Mouse (Mus musculus): ENCODE measurements around the gene Stk10.
"Not testable (repeated sequence)": the region's sequence is repeated elsewhere in the genome, so short reads cannot be mapped to it uniquely, and the experiment has no call there.

Gene Stk10

DNA sequence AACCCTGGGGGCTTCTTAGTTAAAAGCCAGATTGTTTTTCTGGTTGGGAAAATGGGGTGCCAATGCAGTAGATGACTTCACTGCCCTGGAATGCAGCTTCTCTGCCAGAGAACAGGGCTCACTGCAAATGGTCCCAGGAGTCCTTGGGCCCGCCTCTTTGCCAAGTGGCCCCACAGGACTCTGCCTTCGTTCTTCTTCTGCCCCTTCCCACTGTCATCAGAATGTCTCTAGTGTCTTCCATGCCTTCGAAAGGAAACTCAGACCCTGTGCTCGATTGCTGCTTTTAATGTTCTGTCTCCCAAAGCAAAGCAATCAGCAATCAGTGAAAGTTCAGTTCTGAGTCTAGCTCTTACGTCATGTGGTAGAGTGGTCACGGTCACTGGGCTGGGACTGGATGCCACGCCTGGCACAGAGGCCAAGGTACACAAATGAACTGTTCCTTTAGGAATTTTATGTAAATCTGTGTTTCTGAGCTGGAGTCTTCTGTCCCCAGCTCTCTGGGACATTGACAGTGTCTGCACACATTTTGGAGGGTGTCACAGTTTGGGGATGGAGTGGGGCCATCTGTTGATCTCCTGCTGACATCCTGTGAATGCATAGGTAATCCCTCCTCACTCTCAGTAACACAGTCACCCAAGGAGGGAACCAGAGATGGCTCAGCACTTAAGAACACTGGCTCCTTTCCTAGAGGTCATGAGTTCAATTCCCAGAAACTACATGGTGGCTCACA is 72.2 kb downstream of the Stk10 start:
- DNase-seq: no peak

DNA sequence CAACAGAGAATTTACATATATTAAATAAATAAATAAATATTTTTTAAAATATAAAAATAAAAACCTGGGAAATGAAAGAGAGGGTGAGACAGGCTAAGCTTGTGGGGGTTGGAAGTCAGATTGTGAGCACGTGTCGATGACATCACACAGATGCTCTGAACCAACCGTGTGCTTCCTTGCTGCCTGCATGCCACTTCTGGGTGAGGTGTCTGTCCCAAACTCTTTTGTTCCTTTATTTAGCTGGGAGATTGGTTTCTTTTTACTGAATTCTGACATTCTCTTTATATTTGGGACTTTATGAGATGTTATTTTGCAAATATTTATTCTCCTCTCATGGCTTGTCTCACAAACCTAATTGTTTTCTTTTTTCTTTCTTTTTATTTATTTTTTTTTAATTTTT is 72.8 kb downstream of the Stk10 start:
- DNase-seq: no peak

DNA sequence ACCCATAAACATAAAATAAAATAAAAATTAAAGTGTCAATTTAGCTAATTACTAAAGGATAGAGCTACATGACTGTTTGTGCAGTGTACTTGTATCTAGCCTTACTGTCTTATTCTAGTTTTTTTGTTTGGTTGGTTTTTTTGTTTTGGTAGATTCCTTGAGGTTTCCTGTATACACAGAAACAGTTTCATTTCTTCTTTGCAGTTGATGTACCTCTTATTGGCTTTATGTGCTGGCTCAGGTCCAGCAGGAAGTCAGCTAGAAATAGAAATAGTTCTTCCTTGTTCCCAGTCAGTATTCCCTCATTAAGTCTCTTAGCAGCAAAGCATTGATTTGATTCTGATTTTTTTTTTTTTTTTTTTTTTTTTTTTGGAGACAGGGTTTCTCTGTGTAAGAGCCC is 74.2 kb downstream of the Stk10 start:
- DNase-seq: no peak

DNA sequence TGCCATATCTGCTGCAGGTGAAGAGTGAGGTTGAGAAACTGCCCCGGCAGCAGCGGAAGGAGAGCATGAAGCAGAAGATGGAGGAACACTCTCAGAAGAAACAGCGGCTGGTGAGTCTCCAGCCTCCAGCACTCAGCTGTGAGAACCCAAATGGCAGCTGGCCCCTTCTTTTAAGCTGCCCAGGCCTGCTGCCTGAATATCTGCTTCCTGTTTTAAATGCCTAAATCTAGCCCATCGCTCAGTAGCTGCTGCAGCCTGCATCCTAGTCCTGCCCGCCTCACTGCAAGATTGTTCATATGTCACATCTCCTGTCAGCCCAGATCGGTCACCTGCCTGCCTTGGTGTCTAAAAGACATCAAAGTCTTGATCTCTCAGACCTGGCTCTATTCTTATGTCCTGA is 77.5 kb downstream of the Stk10 start:
- no peak for DNase-seq

DNA sequence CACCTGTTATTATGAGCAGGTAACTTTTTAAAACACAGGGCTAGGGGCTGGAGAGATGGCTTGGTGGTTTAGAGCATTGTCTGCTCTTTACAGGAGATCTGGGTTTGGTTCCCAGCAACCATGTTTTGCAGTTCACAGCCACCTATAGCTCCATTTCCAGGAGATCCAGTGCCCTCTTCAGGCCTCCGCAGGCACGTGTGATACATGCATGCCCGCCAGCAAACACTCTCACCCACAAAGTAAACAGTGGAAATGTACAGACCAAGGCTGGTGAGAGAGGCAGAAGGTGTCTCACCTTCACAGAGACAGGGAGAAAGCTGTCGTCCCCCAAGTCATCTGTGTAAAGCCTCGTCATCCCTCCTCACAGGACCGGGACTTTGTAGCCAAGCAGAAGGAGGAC is 79.2 kb downstream of the Stk10 start:
- DNase-seq: no peak

DNA sequence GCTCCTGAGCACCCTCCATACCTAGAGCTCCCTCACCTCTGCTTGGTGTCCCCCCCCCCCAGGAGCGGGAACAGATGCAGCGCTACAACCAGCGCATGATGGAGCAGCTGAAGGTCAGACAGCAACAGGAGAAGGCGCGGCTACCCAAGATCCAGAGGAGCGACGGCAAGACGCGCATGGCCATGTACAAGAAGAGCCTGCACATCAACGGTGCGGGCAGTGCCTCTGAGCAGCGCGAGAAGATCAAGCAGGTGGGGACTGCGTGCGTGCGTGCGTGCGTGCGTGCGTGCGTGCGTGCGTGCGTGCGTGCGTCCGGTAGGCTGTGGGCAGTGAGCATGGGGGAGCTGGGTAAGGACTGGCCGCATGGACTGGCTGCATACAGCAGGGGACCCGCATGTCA is 81.4 kb downstream of the Stk10 start:
- no peak for DNase-seq

DNA sequence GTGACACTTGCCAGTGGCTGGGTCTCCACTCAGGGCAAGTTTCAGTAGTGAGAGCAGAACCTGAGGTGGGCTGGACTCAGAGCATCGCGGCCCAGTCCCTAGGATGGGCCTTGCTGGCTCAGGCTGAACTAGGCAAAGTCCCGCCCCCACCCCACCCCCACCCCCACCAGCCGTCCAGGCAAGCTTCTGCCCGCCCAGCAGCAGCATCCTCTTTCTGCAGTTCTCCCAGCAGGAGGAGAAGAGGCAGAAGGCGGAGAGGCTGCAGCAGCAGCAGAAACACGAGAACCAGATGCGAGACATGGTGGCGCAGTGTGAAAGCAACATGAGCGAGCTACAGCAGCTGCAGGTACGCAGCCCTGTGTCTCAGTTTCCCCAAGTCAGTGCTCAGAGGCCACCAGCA is 82.5 kb downstream of the Stk10 start:
- DNase-seq: no peak

DNA sequence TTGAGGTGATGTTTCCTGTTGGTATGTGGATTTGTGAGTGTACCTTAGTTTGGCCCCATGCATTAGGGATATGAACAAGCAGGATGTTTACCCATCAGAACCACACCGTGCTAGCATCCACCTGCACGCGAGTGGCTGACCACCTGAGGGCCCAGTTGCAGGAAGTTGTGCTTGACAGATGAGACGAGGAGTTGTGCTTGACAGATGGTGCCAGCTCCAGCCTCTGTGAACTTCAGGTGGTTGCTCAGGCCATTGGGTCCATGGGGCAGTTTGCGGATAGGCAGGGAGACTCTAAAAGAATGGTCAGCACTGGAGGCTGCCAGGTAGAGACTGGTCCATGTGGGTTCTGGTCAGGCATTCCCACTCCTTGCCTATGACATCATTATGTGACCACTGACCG is 83.0 kb downstream of the Stk10 start:
- DNase-seq: no peak

DNA sequence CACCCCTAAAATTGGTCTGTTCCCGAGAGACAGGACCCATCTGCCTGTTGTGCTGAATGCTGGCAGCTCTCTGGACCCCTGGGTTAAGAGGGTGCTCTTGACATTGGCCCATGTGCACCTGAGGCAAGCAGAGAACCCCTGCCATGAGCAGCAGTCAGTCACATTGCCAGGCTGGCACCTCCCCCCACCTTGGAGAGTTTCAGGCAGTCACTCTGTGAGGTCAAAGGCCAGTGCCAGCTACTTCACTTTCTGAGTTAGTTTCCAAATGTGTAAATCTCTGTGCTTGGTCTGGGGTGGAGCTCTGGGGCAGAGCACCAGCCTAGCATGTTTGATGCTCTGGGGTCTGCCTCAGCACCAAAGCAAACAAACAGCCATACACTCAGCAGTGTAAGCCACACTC is 84.9 kb downstream of the Stk10 start:
- DNase-seq: no peak

DNA sequence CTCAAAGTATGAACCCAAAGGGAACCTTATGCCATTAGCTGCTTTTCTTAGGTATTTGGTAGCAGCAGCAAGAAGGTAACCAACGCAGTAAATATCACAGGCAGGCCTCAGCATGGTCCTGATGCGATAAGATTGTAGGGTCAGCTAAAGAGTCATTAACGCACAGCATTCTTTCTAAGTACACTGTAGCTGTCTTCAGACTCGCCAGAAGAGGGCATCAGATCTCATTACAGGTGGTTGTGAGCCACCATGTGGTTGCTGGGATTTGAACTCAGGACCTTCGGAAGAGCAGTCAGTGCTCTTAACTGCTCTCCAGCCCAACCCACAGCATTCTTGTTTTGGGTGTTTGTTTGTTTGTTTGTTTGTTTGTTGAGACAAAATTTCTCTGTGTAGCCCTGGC is 85.5 kb downstream of the Stk10 start:
- DNase-seq: not testable (repeated sequence)

DNA sequence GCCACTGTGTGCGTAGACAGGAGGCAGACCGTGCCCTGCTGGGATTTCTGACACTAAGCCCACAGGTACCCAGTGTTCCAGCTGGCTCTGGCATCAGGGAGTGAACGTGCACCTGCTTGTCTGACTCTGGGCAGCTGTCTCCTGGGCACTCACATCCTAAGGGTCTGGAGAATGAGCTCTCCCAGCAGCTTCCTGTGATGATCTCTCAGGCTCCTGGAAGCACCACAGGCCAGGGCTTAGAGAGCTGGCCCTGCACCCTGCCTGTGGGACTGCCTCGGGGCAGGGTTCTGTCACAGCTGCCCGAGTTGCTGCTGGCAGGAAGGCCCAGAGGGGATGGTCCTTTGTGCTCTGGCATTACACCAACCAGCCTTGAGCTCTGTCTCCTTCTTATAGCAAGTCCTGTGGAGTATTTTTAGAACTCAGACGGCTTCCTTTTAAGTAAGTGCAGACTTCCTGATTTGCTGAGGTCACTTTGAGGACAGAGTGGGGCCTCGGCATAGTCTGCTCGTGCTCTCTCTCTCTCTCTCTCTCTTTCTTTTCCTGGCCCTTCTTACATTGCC is 86.2 kb downstream of the Stk10 start:
- DNase-seq: no peak

DNA sequence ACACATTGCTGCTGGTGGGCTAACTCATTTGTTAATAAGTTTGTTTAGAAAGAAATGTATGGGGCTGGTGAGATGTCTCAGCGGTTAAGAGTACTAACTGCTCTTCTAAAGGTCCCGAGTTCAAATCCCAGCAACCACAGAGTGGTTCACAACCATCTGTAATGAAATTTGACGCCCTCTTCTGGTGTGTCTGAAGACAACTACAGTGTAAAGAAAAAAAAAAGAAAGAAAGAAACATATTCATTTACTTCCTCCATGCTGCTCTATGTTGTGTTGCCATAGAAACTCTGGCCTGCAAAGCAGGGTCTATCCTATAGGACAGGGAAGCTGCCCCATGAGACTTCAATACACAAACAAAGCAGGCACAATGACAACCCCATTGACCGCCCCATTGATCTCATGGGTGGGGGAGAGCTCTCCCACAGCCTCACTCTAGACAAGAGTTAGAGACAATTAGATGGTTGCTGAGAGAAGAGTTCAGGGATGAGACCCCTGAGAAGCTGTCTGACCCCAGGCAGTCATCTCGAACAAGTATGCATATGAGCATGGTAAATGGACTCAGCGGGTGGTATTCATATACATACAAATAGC is 86.9 kb downstream of the Stk10 start:
- no peak for DNase-seq

DNA sequence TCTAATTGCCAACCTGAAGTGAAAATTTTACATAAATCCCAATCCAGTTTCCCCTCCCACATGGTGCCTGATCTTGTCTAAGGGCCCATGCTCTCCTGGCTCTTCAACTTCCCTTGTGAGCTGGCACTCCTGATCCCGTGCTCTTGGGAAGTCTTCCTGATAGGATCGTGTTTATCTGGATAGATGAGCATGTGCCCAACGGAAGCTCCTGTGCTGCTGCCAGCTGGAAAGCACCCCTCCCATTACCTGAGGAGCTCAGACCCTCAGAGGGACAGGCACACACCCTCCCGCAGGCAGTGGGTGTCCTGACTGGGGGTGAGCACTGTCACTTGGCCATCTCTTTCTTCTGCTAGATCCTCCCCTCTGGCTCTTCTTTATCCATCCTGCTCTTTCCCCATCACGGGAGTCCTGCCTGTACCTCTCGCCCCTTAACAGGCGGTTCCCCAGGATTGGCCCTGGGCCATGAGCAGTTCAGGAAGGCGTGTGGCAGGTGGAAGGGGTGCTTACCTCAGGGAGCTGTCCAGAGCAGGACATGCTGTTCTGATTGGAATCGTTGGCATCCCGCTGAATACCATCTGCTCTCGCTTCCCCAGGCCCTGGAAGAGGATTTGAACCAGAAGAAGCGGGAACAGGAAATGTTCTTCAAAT is 88.8 kb downstream of the Stk10 start:
- no peak for DNase-seq

DNA sequence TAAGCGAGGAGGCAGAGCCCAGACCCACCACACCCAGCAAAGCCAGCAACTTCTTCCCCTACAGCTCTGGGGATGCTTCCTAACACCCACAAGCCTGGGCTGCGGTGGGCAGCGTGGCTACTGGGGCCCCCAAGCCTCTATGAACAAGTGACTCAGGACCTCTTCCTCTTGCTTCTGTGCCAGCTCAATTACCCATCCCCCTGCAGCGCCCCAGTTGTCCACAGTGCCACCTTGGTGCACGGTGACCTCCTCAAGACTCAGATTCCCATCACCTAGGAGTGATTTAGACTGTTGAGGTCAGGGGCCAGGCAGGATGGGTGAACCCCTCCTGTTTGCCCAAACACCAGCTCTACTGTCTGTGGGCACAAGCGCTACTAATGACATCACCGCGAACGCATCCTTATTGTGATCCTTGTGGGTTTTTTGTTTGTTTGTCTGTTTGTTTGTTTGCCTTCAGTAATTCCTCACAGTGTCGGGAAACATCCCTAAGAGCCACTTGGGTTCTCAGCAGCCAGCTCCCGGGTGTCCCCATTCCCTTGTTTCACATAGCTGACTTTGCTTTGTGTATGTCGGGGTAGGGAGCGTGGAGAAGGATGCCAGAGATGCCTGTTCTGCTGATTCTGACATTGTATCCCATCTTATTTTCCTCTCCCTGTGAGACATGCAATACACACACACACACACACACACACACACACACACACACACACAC is 89.5 kb downstream of the Stk10 start:
- no peak for DNase-seq

DNA sequence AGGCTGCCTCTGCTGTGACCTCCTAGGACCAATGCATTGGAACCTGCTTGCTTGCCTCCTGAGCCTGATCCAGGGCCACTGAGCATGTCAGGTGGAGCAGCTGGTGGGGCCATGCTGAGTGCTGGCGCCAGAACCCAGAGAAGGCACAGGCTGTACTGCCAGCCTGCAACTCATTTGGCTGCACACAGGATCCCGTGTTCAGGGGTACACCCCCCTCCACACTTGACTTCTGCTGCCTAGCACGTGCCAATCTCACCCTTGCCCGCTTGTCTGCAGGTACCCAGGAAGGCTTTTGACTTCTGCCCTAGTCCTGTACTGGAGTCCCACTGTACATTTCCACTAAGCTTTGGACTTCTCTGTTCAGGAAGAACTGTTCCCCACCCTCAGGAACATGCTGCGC is 90.1 kb downstream of the Stk10 start:
- DNase-seq: no peak

DNA sequence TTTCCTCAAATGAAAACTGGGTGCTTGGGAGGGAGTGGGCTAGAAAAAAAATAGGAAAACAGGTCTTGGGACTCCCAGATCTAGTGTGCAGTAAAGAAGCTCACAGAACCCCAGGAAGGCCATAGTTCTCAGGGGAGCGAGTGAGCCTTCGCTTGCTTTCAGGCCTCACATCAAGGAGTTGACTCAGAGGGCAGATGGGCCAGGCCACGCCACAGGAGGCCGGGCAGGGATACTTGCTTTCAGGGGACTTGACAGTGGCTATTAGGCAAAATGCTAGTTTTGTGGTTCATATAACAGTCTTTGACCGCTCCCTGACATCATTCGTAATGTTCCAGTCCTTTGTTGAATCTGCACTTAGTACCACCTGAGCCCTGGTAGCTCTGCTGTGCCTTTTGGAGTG is 90.8 kb downstream of the Stk10 start:
- DNase-seq: no peak

DNA sequence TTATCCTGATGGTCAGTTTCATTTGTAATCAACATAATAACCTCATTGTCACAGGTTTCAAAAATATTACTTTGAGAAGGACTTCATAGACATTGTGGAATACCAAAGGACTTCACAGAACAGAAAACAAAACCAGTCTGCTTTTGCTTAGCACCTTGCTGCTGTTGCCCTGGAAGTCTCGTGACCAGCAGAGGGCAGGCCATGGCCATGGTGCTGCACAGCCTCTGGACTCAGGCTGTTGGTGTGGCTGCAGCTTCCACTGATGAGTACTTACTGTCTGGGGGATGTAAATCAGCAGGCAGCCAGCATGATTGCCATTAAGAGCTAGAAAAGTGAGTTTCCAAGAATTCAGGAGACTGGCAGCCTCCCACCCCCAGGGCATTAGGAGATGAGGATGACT is 92.6 kb downstream of the Stk10 start:
- DNase-seq: peak; percentile 54

DNA sequence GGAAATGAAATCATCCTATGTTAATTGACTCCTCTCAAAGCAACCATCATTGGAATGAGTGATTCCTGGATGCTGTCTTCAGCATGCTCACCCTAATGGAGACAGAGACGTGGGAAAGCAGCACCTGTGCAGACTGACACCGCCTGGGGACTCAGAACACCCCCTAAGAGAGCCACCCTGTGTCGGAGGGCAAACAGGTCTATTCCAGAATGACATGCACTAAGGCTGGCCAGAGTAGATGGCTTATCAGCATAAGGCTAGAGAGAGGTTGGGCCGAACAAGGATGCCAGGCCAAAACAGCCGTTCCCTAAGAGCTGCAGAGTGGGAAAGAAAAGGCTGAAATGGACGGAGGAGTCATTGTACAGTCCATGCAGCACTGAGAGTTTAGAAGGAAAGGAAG is 93.0 kb downstream of the Stk10 start:
- no peak for DNase-seq

DNA sequence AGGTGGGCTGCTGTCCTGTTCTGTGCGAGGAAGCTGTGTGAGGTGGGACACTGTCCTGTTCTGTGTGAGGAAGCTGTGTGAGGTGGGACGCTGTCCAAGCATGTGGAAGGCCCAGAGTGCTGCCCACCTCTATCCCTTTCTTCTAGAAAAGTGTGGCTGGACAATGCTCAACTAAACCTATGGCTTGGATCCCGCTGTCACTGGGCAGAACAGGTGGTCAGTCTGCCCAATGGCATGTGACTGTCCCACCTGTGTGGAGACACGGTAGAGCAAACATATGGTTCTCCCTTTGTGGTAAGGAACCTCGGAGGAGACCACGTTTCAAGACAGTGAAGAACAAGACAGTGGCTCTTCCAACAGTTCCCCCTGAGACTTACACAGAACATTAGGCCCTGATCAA is 94.8 kb downstream of the Stk10 start:
- no peak for DNase-seq

DNA sequence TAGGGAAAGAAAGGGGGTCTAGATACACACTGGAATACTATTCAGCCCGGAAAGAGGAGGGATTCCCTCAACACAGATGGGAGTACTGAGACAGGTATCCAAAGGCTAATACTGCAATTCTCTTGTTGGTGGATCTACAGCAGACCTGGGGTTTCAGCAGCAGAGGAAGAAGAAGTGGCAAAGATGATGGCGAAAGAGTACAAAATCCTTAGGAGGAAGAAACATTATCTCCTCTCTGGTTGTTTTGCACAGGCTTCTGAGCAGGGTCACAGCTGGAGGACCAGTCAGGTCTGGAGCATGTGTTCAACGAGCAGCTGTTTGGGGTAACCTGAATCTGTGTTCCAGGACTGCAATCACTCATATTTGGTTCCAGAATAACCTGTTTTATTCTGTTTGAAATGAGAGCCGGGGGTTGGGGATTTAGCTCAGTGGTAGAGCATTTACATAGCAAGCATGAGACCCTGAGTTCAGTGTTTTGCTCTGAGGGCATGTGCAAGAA is 96.7 kb downstream of the Stk10 start:
- DNase-seq: no peak

DNA sequence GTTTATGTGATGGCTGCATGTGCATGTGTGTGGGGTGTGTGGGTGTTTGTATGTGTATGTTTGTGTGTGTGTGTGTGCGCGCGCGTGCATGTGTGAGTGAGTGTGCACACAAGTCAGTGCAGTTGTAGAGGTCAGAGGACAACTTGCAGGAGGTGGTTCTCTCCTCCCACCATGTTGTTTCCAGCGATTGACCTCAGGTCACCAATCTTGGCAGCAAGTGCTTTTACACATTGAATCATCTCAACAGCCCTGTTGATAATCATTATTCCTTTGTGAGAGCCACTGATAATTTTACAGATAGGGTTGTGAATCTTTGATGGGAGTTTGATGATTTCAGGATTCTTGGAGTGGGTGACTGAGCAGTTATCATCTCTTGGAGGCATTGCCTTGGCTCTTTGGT is 99.6 kb downstream of the Stk10 start:
- no peak for DNase-seq

DNA sequence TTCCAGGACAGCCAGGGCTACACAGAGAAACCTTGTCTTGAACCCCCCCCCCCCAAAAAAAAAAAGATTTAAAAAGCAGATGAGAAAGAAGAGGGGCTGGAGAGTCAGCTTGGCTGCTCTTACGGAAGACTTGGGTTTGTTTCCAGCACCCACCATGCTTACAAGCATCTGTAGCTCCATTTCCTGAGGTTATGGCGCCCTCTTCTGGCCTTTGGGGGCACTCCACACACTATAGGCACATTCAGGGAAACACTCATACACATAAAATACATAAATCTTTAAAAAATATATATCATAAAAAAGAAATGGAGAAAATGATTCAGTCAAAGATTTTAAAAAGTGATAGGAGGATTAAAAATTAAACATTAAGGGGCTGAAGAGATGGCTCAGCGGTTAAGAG is 100.4 kb downstream of the Stk10 start:
- DNase-seq: no peak

DNA sequence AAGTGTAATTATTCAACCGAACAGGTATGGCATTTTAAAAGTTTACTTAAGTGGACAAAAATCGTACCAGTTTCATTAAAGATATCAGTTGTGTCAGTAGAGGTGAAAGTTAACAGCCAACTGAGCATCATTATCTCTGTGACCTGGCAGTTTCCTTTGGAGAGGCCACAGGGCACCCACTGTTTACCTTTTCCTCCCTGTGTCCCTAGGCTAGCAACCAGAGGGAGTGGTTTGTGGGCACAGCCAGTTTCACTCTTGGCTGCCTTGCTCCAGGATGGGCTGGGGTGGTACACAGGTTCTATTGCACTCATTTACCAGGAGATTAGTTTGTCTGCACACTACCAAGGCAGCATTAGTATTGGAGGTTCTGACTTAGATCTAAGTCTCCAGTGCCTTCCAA is 101.0 kb downstream of the Stk10 start:
- no peak for DNase-seq

DNA sequence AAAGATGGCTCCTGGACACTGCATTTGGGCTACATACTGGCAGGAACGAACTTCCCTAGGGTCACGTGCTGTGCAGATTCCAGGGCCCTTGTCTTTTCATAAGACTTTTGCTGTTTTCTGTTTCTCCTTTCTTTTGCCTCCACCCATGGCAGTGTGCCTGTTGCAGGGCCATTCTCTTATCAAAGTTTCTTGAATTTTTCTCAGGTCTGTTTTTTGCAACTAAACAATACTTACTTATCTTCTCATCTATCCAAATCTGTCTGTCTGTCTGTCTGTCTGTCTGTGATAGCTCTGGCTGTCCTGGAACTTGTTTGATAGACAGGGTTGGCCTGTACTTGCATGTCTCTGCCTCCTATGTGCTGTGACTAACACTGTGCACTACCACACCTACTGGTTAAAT is 101.7 kb downstream of the Stk10 start:
- no peak for DNase-seq
